Mouse (Mus musculus): ENCODE results near the gene Cemip2. TPM values are rescaled to one million over a fixed set of nuclear protein-coding genes. Genes with fewer than 3 reads are reported as not detected.

Cemip2 gene
- polyA plus RNA-seq, 1 experiment from 2014 or later, result 52.1 TPM

GRCm38 (mm10) chr19:21824146-21824545 is 46.0 kb downstream of the Cemip2 start:
- 95% methylated on average over 5 of the region's 5 CpGs for WGBS
- no peaks in the 10 kb centered on the region for H3K27me3 ChIP-seq (ENCODE audit: control insufficient read depth, insufficient read depth, low read length)
- H3K36me3 ChIP-seq (ENCODE audit: control insufficient read depth, insufficient read depth, low read length), result peaks cover 5% of the 10 kb centered on the region; the same call in 1 of the 2 replicates
- no peaks in the 10 kb centered on the region for H3K4me1 ChIP-seq (ENCODE audit: control insufficient read depth, insufficient read depth, low read length)
- no peak overlapping the region for H3K9ac ChIP-seq (ENCODE audit: low read length)
- H3K27ac ChIP-seq (replicated peaks; ENCODE audit: low read depth, low read length), result no peak overlapping the region
- DNase-seq (ENCODE audit: low spot score) (no peak), ATAC-seq (ENCODE audit: insufficient number of reproducible peaks, low FRiP score, low TSS enrichment, low read depth) (no peak)
- no peak overlapping the region for H3K4me2 ChIP-seq (ENCODE audit: low read depth, severe bottlenecking)
- H3K4me3 ChIP-seq (ENCODE audit: low read depth, low read length), result no peak overlapping the region
- no peaks in the 10 kb centered on the region for H3K9me3 ChIP-seq (ENCODE audit: control insufficient read depth, low read length)

DNA sequence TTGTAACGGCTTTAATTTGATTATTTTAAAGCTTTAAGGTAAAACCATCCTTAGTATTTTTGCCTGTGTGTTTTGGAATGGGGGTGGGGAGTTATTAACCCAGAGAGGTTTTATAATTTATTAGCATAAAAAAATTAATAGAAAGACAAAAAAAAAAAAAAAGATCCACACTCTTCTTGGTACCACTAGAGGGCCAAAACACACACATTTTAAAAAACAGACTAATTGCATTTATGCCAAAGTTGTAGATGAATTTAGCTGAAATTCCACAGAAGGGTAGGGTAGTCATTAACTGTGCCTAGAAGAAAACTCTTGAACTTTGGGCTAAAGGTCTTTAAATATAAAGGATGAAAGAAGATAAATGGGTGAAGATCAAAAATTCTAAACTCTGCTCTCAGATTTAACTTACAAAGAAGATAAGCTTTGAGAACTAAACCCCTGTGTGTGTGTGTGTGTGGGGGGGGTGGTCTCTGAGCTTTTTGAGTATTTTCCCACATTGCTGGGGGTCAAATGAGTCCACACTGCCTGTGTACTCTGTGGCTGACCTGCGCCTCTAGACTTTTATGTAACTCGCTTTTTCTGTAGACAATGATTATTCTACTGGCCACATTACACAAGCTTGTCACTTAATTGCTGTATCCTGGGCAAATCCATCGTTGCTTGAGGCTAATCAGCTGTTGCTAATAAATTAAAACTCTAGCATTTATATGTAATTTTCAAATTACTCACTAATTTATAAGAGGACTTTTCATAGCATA is 47.2 kb downstream of the Cemip2 start:
- peaks cover 7% of the 10 kb centered on the region; the same call in 1 of the 2 replicates for H3K36me3 ChIP-seq (ENCODE audit: control insufficient read depth, insufficient read depth, low read length)
- no peaks in the 10 kb centered on the region for H3K9me3 ChIP-seq (ENCODE audit: control insufficient read depth, low read length)
- H3K4me1 ChIP-seq (ENCODE audit: control insufficient read depth, insufficient read depth, low read length), result no peaks in the 10 kb centered on the region
- H3K4me3 ChIP-seq (ENCODE audit: low read depth, low read length), result no peak overlapping the region
- DNase-seq (ENCODE audit: low spot score), result no peak
- ATAC-seq (ENCODE audit: insufficient number of reproducible peaks, low FRiP score, low TSS enrichment, low read depth), result no peak
- 85% methylated on average over 4 of the region's 4 CpGs for WGBS
- no peak overlapping the region for H3K9ac ChIP-seq (ENCODE audit: low read length)
- no peak overlapping the region for H3K27ac ChIP-seq (replicated peaks; ENCODE audit: low read depth, low read length)
- no peak overlapping the region for H3K4me2 ChIP-seq (ENCODE audit: low read depth, severe bottlenecking)
- no peaks in the 10 kb centered on the region for H3K27me3 ChIP-seq (ENCODE audit: control insufficient read depth, insufficient read depth, low read length)

DNA sequence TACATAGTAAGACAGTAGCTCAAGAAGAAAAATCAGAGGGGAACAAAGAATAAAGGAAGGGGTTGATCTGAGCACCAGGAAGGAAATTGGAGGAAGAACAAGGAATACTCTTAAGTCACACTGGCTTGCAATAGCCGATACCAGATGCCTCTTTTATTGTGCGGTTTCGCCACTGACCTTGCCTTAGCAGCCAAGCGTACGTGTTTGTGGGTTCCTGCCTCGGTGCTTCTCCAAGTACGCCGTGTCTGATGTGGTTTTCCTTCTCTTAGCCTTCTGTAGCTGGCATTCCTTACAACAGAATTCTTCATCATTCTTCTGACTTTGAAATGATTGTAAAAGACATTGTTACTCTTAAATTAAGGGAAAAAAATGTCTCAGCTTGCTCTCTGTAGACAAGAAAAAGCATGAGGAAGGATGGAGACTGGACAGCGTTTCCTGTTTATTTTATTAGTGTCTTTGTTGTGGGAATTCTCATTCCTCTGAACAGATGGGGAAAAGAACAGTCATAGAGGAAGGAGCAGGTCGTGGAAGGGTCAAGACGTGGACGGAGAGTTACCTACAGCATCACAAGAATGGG is 55.4 kb downstream of the Cemip2 start:
- no peaks in the 10 kb centered on the region for H3K9me3 ChIP-seq (ENCODE audit: control insufficient read depth, low read length)
- no peak overlapping the region for H3K4me3 ChIP-seq (ENCODE audit: low read depth, low read length)
- H3K9ac ChIP-seq (ENCODE audit: low read length), result no peak overlapping the region
- peaks cover 21% of the 10 kb centered on the region for H3K36me3 ChIP-seq (ENCODE audit: control insufficient read depth, insufficient read depth, low read length)
- no peak overlapping the region for H3K4me2 ChIP-seq (ENCODE audit: low read depth, severe bottlenecking)
- H3K4me1 ChIP-seq (ENCODE audit: control insufficient read depth, insufficient read depth, low read length), result no peaks in the 10 kb centered on the region
- ATAC-seq (ENCODE audit: insufficient number of reproducible peaks, low FRiP score, low TSS enrichment, low read depth), result no peak
- no peak for DNase-seq (ENCODE audit: low spot score)
- H3K27me3 ChIP-seq (ENCODE audit: control insufficient read depth, insufficient read depth, low read length), result no peaks in the 10 kb centered on the region
- 62% methylated on average over 12 of the region's 12 CpGs for WGBS
- no peak overlapping the region for H3K27ac ChIP-seq (replicated peaks; ENCODE audit: low read depth, low read length)

DNA sequence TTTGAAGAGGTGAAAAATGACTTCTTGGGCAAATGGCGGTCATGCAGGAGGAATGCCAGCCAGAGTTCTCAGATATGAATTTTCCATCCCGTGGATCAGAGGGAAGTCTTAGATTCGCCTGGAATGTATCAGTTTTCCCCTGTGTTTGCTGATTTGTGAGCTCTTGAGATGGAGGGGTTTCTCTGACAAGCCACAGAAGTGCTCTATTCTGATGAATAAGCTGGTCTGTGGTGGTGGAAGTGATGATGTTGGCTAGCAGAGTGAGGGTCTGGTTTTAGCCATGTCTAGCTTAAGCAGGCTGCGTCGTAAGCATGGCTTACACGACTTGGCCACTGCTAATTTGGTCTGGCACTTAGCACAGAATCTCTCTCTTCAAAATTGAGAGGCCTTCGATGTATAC is 56.8 kb downstream of the Cemip2 start:
- Histone ChIP-seq H3K27ac (replicated peaks; ENCODE audit: low read depth, low read length) (no peak overlapping the region), H3K9ac (ENCODE audit: low read length) (no peak overlapping the region), H3K4me2 (ENCODE audit: low read depth, severe bottlenecking) (no peak overlapping the region), H3K4me1 (ENCODE audit: control insufficient read depth, insufficient read depth, low read length) (no peaks in the 10 kb centered on the region), H3K4me3 (ENCODE audit: low read depth, low read length) (no peak overlapping the region), H3K9me3 (ENCODE audit: control insufficient read depth, low read length) (no peaks in the 10 kb centered on the region), H3K36me3 (ENCODE audit: control insufficient read depth, insufficient read depth, low read length) (peaks cover 21% of the 10 kb centered on the region), H3K27me3 (ENCODE audit: control insufficient read depth, insufficient read depth, low read length) (no peaks in the 10 kb centered on the region)
- 91% methylated on average over 7 of the region's 7 CpGs for WGBS
- DNase-seq (ENCODE audit: low spot score), result no peak
- ATAC-seq (ENCODE audit: insufficient number of reproducible peaks, low FRiP score, low TSS enrichment, low read depth), result no peak

DNA sequence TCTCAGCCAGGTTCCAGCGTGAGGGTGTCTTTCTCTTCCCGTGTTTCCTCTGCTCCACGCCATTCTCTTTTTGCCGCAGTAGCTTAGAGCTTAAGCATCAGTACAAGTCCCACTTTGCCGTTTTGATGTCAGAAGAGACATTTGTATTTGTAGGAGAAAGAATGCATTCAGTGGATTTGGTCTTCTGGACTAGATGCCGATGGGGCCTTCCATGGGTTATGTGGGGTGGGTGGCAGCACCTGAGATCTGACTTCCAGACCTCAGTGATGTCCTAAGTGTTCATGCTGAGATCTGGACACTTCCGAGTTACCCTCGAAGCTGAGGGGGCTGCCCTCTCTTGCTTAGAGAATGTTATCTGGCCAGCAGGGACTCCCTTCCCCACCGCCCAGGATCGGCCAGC is 72.6 kb downstream of the Cemip2 start:
- peaks cover 13% of the 10 kb centered on the region for H3K36me3 ChIP-seq (ENCODE audit: control insufficient read depth, insufficient read depth, low read length)
- no peak overlapping the region for H3K9ac ChIP-seq (ENCODE audit: low read length)
- WGBS, result 93% methylated on average over 10 of the region's 10 CpGs
- H3K4me3 ChIP-seq (ENCODE audit: low read depth, low read length), result no peak overlapping the region
- no peak overlapping the region for H3K4me2 ChIP-seq (ENCODE audit: low read depth, severe bottlenecking)
- no peaks in the 10 kb centered on the region for H3K4me1 ChIP-seq (ENCODE audit: control insufficient read depth, insufficient read depth, low read length)
- no peaks in the 10 kb centered on the region for H3K27me3 ChIP-seq (ENCODE audit: control insufficient read depth, insufficient read depth, low read length)
- DNase-seq (ENCODE audit: low spot score) (no peak), ATAC-seq (ENCODE audit: insufficient number of reproducible peaks, low FRiP score, low TSS enrichment, low read depth) (no peak)
- H3K9me3 ChIP-seq (ENCODE audit: control insufficient read depth, low read length), result no peaks in the 10 kb centered on the region
- H3K27ac ChIP-seq (replicated peaks; ENCODE audit: low read depth, low read length), result no peak overlapping the region

DNA sequence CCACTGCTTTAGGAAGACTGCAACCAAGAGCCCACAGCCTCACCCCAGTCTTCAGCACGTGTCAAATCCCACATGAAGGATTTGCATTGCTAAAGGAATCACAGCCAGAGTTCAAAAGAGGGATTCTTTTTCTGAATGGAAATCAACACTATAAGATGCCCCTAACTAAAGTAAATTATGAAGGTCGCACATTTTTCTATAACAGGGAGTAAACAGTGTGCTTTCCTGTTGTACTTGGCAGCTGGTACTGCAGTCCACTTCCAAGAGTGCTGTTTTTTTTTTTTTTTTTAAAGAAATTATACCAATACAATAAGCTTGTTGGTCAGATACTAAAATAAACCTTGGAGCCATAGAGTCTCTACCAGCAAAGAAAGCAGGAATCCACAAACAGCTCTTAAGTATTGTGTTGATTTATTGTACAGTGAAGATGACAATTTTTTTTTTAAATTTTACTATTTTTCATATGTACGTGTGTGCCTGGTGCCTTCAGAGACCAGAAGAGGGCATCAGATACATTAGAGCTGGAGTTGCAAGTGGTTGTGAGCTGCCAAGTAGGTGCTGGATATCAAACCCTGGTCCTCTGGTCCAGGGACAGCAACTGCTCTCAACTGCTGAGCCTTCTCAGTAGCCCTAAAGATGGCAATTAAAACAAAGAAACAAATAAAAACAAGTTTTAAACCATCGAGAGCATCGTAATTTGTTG is 76.5 kb downstream of the Cemip2 start:
- Histone ChIP-seq H3K27me3 (ENCODE audit: control insufficient read depth, insufficient read depth, low read length) (no peaks in the 10 kb centered on the region), H3K4me1 (ENCODE audit: control insufficient read depth, insufficient read depth, low read length) (no peaks in the 10 kb centered on the region), H3K4me2 (ENCODE audit: low read depth, severe bottlenecking) (no peak overlapping the region), H3K9me3 (ENCODE audit: control insufficient read depth, low read length) (no peaks in the 10 kb centered on the region), H3K36me3 (ENCODE audit: control insufficient read depth, insufficient read depth, low read length) (peaks cover 19% of the 10 kb centered on the region), H3K27ac (replicated peaks; ENCODE audit: low read depth, low read length) (no peak overlapping the region), H3K9ac (ENCODE audit: low read length) (no peak overlapping the region), H3K4me3 (ENCODE audit: low read depth, low read length) (no peak overlapping the region)
- DNase-seq (ENCODE audit: low spot score), result no peak
- no peak for ATAC-seq (ENCODE audit: insufficient number of reproducible peaks, low FRiP score, low TSS enrichment, low read depth)
- 92% methylated on average over 5 of the region's 5 CpGs for WGBS

DNA sequence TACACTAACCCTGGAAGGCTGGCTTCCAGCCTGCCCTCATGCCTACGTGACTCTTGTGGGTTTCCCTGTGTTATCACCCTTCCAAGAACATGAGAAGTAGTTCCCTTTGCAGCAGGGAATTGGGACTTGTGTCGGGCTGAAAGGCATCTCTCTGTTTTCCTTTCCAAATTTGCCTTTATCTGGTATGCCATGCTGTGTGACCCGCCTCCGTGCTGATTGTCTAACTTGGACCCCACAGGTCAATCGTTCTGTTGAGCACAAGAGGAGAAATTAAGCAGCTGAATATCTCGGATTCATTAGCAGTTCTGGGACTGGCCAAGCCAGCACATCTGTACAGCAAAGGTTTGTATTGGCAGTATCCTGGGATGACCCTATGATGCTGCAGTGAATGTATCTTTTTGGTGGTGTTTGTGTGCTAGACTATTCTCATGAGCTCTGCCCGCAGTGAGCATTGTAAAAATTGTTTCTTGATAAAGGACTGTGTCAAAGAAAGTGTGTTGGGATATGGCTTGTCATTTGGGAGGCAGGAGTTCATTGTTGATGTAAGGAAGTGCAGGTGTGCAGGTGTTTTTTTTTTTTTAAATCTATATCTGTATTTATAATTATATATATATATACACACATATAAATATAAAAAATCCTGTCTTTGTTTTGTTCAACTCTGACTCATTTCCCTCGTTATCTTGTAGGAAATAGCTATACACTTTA is 77.4 kb downstream of the Cemip2 start:
- WGBS, result 90% methylated on average over 8 of the region's 8 CpGs
- Histone ChIP-seq H3K4me1 (ENCODE audit: control insufficient read depth, insufficient read depth, low read length) (no peaks in the 10 kb centered on the region), H3K4me3 (ENCODE audit: low read depth, low read length) (no peak overlapping the region), H3K27me3 (ENCODE audit: control insufficient read depth, insufficient read depth, low read length) (no peaks in the 10 kb centered on the region), H3K9ac (ENCODE audit: low read length) (no peak overlapping the region), H3K4me2 (ENCODE audit: low read depth, severe bottlenecking) (no peak overlapping the region), H3K36me3 (ENCODE audit: control insufficient read depth, insufficient read depth, low read length) (peaks cover 19% of the 10 kb centered on the region), H3K9me3 (ENCODE audit: control insufficient read depth, low read length) (no peaks in the 10 kb centered on the region), H3K27ac (replicated peaks; ENCODE audit: low read depth, low read length) (no peak overlapping the region)
- no peak for ATAC-seq (ENCODE audit: insufficient number of reproducible peaks, low FRiP score, low TSS enrichment, low read depth)
- DNase-seq (ENCODE audit: low spot score), result no peak

GRCm38 (mm10) chr19:21858846-21859521 is 80.8 kb downstream of the Cemip2 start:
- H3K9ac ChIP-seq (ENCODE audit: low read length), result no peak overlapping the region
- no peaks in the 10 kb centered on the region for H3K27me3 ChIP-seq (ENCODE audit: control insufficient read depth, insufficient read depth, low read length)
- WGBS, result 68% methylated on average over 12 of the region's 12 CpGs
- no peak overlapping the region for H3K27ac ChIP-seq (replicated peaks; ENCODE audit: low read depth, low read length)
- no peak overlapping the region for H3K4me2 ChIP-seq (ENCODE audit: low read depth, severe bottlenecking)
- H3K4me3 ChIP-seq (ENCODE audit: low read depth, low read length), result no peak overlapping the region
- H3K36me3 ChIP-seq (ENCODE audit: control insufficient read depth, insufficient read depth, low read length), result peaks cover 11% of the 10 kb centered on the region; the same call in 1 of the 2 replicates
- ATAC-seq (ENCODE audit: insufficient number of reproducible peaks, low FRiP score, low TSS enrichment, low read depth), result no peak
- no peaks in the 10 kb centered on the region for H3K4me1 ChIP-seq (ENCODE audit: control insufficient read depth, insufficient read depth, low read length)
- no peak for DNase-seq (ENCODE audit: low spot score)
- H3K9me3 ChIP-seq (ENCODE audit: control insufficient read depth, low read length), result no peaks in the 10 kb centered on the region

All from limb, embryonic 11.5 days (tissue).